Mouse (Mus musculus) cortical plate, adult 2 months (tissue): ENCODE measurements around the gene I830077J02Rik.

Experiments used
- CTCF ChIP-seq: fragments of 200-500 bp; IDR thresholded peaks from 2 replicates; pipeline ENCODE4 v1.5.1; 2011; ENCODE audit warnings: mild to moderate bottlenecking, control low read depth, low read length; ENCODE audit not compliant: insufficient read depth; ENCODE audit errors: extremely low read depth
- POLR2A ChIP-seq: fragments of 200-500 bp; IDR thresholded peaks from 2 replicates; pipeline ENCODE4 v1.6.1; 2011; ENCODE audit warnings: mild to moderate bottlenecking, low read length, control low read depth; ENCODE audit not compliant: insufficient read depth; ENCODE audit errors: extremely low read depth

DNA sequence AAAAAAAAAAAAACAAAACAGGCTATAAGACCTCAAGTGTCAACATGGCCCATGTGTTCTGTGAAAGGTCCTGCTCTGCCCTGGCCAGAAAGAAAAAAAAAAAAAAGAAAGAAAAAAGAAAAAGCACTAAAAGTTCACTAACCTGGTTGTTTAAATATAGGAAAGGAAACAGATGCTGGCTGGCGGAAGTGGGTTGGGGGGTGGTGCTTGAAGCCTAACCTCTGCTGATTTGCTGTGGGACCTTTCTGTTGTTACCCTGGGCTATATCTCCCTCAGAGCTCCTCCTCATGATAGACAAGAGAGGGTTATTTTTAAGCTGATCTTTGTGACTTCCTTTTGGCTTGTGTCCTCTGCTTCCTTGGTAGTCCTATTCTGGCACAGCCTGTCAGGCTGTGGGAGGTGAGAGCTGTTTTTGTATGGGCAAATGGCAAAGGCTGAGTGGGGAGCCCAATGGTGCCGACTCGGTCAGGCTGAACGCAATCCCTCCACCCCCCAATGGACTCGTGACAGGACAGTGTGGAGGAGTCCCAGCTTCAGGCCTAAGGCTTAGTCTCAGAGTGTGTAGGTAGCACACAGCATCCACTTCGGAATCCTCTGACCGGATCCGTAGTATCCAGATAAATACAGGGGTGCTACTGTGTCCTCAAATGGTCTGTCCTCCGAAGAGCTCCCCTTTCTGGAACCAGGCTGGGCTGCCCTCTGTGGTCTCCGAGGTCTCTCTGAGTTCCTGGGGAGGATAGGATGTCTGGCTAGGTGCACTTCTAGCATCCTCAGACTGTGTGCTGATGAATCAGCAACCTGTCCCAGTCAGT, 40.5 kb downstream of the I830077J02Rik start:
- TF ChIP-seq POLR2A, result no peak
- TF ChIP-seq CTCF, result no peak
